Mouse (Mus musculus): ENCODE measurements around the gene Ttyh2.
"Not testable (repeated sequence)": the region's sequence is repeated elsewhere in the genome, so short reads cannot be mapped to it uniquely, and the experiment has no call there.

GRCm38 (mm10) chr11:114674796-114675195 lies 435 bp upstream of the Ttyh2 start:
- not testable (repeated sequence) for TF ChIP-seq CTCF (IDR thresholded peaks at IDR 0.05; ENCODE audit: low read depth, low read length); GATA1 (IDR thresholded peaks at IDR 0.05; ENCODE audit: borderline replicate concordance, low read length); TAL1 (conservative IDR thresholded peaks at IDR 0.05; ENCODE audit: low read depth, low read length)
